In the genomic region with DNA sequence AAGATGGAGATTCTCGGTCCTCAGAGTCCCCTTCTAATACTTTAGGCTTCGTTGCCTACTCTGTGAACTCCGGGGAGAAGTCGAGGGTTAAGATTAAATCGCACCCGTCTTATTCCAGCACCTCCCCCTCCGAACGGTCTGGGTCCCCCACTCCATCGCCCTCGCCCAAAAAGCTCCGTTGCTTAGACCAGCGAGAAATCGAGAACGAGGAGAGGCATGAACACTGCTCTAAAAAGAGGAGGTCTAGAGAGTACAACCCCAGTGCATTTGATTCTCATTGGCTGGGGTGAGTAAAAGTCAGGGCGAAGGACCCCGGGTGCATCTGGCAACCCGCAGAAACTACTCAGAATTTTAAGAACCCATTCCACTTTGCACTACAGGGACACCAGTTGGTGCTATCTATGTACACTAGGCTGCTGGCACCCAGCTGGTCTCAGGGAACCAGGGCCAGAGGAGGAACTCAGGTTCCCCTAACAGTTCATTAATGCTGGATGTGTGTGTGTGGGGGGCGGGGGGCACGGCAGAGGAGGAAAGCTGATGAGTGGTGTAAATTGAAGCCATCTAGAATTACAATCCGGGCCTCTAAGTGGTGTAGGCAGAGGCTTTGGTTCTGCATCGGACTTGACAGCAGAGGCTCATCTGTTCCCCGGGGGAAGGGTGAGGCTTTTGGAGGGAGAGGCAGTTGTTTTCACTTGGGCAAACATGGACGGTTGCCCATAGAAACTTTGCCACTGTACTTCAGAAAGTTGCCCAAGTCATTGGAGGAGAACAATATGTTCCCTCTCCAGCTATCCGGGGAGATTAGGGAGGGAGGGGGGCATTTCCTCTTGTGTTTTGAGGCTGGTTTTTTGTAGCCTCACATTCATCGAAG, we compare ENCODE assay signal across 8 mouse cellular contexts. TPM values are rescaled to one million over a fixed set of nuclear protein-coding genes. Genes with fewer than 3 reads are reported as not detected.
DNase-seq lines count a peak whose midpoint lies in the region; ATAC-seq and TF ChIP-seq lines count a peak whose summit lies in the region.

No protein-coding gene starts in this region.

- H3K9ac ChIP-seq in ES-Bruce4 (ENCODE audit: low read depth, poor library complexity, severe bottlenecking) = peak overlapping the region; percentile 43
- peak overlapping the region; percentile 77 for H3K9ac ChIP-seq in embryonic facial prominence, embryonic 15.5 days
- peak overlapping the region; percentile 87 for H3K9ac ChIP-seq in heart, embryonic 12.5 days
- H3K9ac ChIP-seq in stomach, embryonic 15.5 days = peak overlapping the region; percentile 89

- no peak for TF ChIP-seq CTCF in ES-Bruce4 (IDR thresholded peaks at IDR 0.05; ENCODE audit: low read depth, low read length)

- WGBS in embryonic facial prominence, embryonic 15.5 days = 1% methylated on average over 25 of the region's 25 CpGs
- 2% methylated on average over 25 of the region's 25 CpGs for WGBS in heart, embryonic 12.5 days
- 1% methylated on average over 25 of the region's 25 CpGs for WGBS in stomach, embryonic 15.5 days

- H3K4me3 ChIP-seq in ES-Bruce4 (ENCODE audit: low read depth, low read length) = peak overlapping the region; percentile 82
- H3K4me3 ChIP-seq in embryonic facial prominence, embryonic 15.5 days (replicated peaks) = peak overlapping the region; percentile 85
- peak overlapping the region; percentile 80 for H3K4me3 ChIP-seq in heart, embryonic 12.5 days
- peak overlapping the region; percentile 89 for H3K4me3 ChIP-seq in stomach, embryonic 15.5 days (replicated peaks)

- no peak for TF ChIP-seq POLR2A in ES-Bruce4 (IDR thresholded peaks at IDR 0.05; ENCODE audit: insufficient read depth, low read length)

- peak; percentile 25 for DNase-seq in T-cell, adult 2 months (ENCODE audit: low spot score)
- peak; percentile 56 for DNase-seq in kidney, postnatal 14 days
- no peak for DNase-seq in left cerebral cortex, adult 8-10 months (ENCODE audit: low spot score in 2 of 2)

- peaks cover 2% of the 10 kb centered on the region for H3K4me1 ChIP-seq in ES-Bruce4 (ENCODE audit: control insufficient read depth, insufficient read depth, low read length)
- H3K4me1 ChIP-seq in embryonic facial prominence, embryonic 15.5 days = peaks cover 23% of the 10 kb centered on the region
- peaks cover 17% of the 10 kb centered on the region for H3K4me1 ChIP-seq in heart, embryonic 12.5 days (replicated peaks)
- peaks cover 14% of the 10 kb centered on the region for H3K4me1 ChIP-seq in stomach, embryonic 15.5 days

- no peak for ATAC-seq in embryonic facial prominence, embryonic 15.5 days (ENCODE audit: insufficient number of reproducible peaks, low FRiP score, low TSS enrichment, low read depth)
- ATAC-seq in heart, embryonic 12.5 days (ENCODE audit: insufficient number of reproducible peaks, low FRiP score) = no peak
- peak; percentile 2; the same call in 1 of the 2 replicates for ATAC-seq in megakaryocyte, adult 5-6 weeks (ENCODE audit: poor library complexity, severe bottlenecking)
- no peak for ATAC-seq in stomach, embryonic 15.5 days (ENCODE audit: insufficient read depth, low FRiP score, low read depth)

- peaks cover 27% of the 10 kb centered on the region for H3K36me3 ChIP-seq in ES-Bruce4 (ENCODE audit: control insufficient read depth, insufficient read depth, low read length, poor library complexity, severe bottlenecking)
- H3K36me3 ChIP-seq in embryonic facial prominence, embryonic 15.5 days = peaks cover 34% of the 10 kb centered on the region
- peaks cover 33% of the 10 kb centered on the region for H3K36me3 ChIP-seq in heart, embryonic 12.5 days
- H3K36me3 ChIP-seq in stomach, embryonic 15.5 days = peaks cover 18% of the 10 kb centered on the region

- H3K4me2 ChIP-seq in embryonic facial prominence, embryonic 15.5 days (replicated peaks) = peak overlapping the region; percentile 79
- peak overlapping the region; percentile 84 for H3K4me2 ChIP-seq in heart, embryonic 12.5 days
- H3K4me2 ChIP-seq in stomach, embryonic 15.5 days = peak overlapping the region; percentile 78

- no peak overlapping the region for H3K27ac ChIP-seq in ES-Bruce4 (ENCODE audit: insufficient read depth, low read length)
- H3K27ac ChIP-seq in embryonic facial prominence, embryonic 15.5 days (replicated peaks) = peak overlapping the region; percentile 97
- H3K27ac ChIP-seq in heart, embryonic 12.5 days (ENCODE audit: poor library complexity, severe bottlenecking) = peak overlapping the region; percentile 94
- peak overlapping the region; percentile 98 for H3K27ac ChIP-seq in stomach, embryonic 15.5 days

- no peaks in the 10 kb centered on the region for H3K9me3 ChIP-seq in ES-Bruce4 (replicated peaks; ENCODE audit: control insufficient read depth, insufficient read depth, low read length, poor library complexity, severe bottlenecking)
- H3K9me3 ChIP-seq in embryonic facial prominence, embryonic 15.5 days (replicated peaks) = no peaks in the 10 kb centered on the region
- no peaks in the 10 kb centered on the region for H3K9me3 ChIP-seq in heart, embryonic 12.5 days (replicated peaks)
- H3K9me3 ChIP-seq in stomach, embryonic 15.5 days = no peaks in the 10 kb centered on the region

- H3K27me3 ChIP-seq in ES-Bruce4 (ENCODE audit: control insufficient read depth, insufficient read depth, low read length, poor library complexity, severe bottlenecking) = no peaks in the 10 kb centered on the region
- H3K27me3 ChIP-seq in embryonic facial prominence, embryonic 15.5 days = no peaks in the 10 kb centered on the region
- no peaks in the 10 kb centered on the region for H3K27me3 ChIP-seq in heart, embryonic 12.5 days (replicated peaks)
- H3K27me3 ChIP-seq in stomach, embryonic 15.5 days (replicated peaks) = no peaks in the 10 kb centered on the region

- no peak for TF ChIP-seq EP300 in ES-Bruce4 (IDR thresholded peaks at IDR 0.05; ENCODE audit: insufficient read depth, low read depth, low read length)

RNA-seq across cellular contexts. Expression of a gene that starts 1.1 kb away (rescaled TPM):
- polyA plus RNA-seq in ES-Bruce4 (2011; ENCODE audit: insufficient read depth, insufficient read length, low read depth, missing spikeins) = 0.64 TPM in 1 of 2 replicates, not detected in the other
- 0.92 and 1.1 TPM in 2 replicates for polyA plus RNA-seq in embryonic facial prominence, embryonic 15.5 days (2015; fragmentation: Nextera tagmentation; extraction: Ambion mirVana)
- 0.15 and 0.31 TPM in 2 replicates for polyA plus RNA-seq in heart, embryonic 12.5 days (2016; fragmentation: Nextera tagmentation; extraction: Ambion mirVana)
- 0.55 and 0.56 TPM in 2 replicates for total RNA-seq in megakaryocyte, adult 5-6 weeks (2015)
- total RNA-seq in megakaryocyte, adult 5-6 weeks (2017) = 0.04 and 0.41 TPM in 2 replicates
- polyA plus RNA-seq in stomach, embryonic 15.5 days (2015; fragmentation: Nextera tagmentation; extraction: Ambion mirVana) = 0.64 and 0.72 TPM in 2 replicates
- 1 to 10 TPM; 2.4 to 3.7 (median 3.0) TPM for total RNA-seq in left cerebral cortex, adult 8-10 months (2022)

RNA-seq across cellular contexts. Expression of a gene that starts 1.4 kb away (rescaled TPM):
- polyA plus RNA-seq in ES-Bruce4 (2011; ENCODE audit: insufficient read depth, insufficient read length, low read depth, missing spikeins) = 94.1 and 97.0 TPM in 2 replicates
- 115 and 119 TPM in 2 replicates for polyA plus RNA-seq in embryonic facial prominence, embryonic 15.5 days (2015; fragmentation: Nextera tagmentation; extraction: Ambion mirVana)
- polyA plus RNA-seq in heart, embryonic 12.5 days (2016; fragmentation: Nextera tagmentation; extraction: Ambion mirVana) = 55.2 and 58.4 TPM in 2 replicates
- 58.1 and 63.4 TPM in 2 replicates for total RNA-seq in megakaryocyte, adult 5-6 weeks (2015)
- total RNA-seq in megakaryocyte, adult 5-6 weeks (2017) = 79.0 and 91.0 TPM in 2 replicates
- 122 and 124 TPM in 2 replicates for polyA plus RNA-seq in stomach, embryonic 15.5 days (2015; fragmentation: Nextera tagmentation; extraction: Ambion mirVana)
- total RNA-seq in left cerebral cortex, adult 8-10 months (2022) = 1,000 to 10,000 TPM; 1,837 to 2,236 (median 2,010) TPM

RNA-seq across cellular contexts. Expression of a gene that starts 9.6 kb away (rescaled TPM):
- polyA plus RNA-seq in ES-Bruce4 (2011; ENCODE audit: insufficient read depth, insufficient read length, low read depth, missing spikeins) = not detected in 2 replicates
- polyA plus RNA-seq in embryonic facial prominence, embryonic 15.5 days (2015; fragmentation: Nextera tagmentation; extraction: Ambion mirVana) = not detected in 2 replicates
- not detected in 2 replicates for polyA plus RNA-seq in heart, embryonic 12.5 days (2016; fragmentation: Nextera tagmentation; extraction: Ambion mirVana)
- not detected in 2 replicates for total RNA-seq in megakaryocyte, adult 5-6 weeks (2015)
- total RNA-seq in megakaryocyte, adult 5-6 weeks (2017) = not detected in 2 replicates
- not detected in 2 replicates for polyA plus RNA-seq in stomach, embryonic 15.5 days (2015; fragmentation: Nextera tagmentation; extraction: Ambion mirVana)
- total RNA-seq in left cerebral cortex, adult 8-10 months (2022) = not detected

RNA-seq across cellular contexts. Expression of a gene that starts 26.9 kb away (rescaled TPM):
- polyA plus RNA-seq in ES-Bruce4 (2011; ENCODE audit: insufficient read depth, insufficient read length, low read depth, missing spikeins) = not detected in 2 replicates
- 0.46 and 0.49 TPM in 2 replicates for polyA plus RNA-seq in embryonic facial prominence, embryonic 15.5 days (2015; fragmentation: Nextera tagmentation; extraction: Ambion mirVana)
- 0.13 TPM in 1 of 2 replicates, not detected in the other for polyA plus RNA-seq in heart, embryonic 12.5 days (2016; fragmentation: Nextera tagmentation; extraction: Ambion mirVana)
- 0.09 TPM in 1 of 2 replicates, not detected in the other for total RNA-seq in megakaryocyte, adult 5-6 weeks (2015)
- 0.18 TPM in 1 of 2 replicates, not detected in the other for total RNA-seq in megakaryocyte, adult 5-6 weeks (2017)
- 0.17 and 0.26 TPM in 2 replicates for polyA plus RNA-seq in stomach, embryonic 15.5 days (2015; fragmentation: Nextera tagmentation; extraction: Ambion mirVana)
- not detected for total RNA-seq in left cerebral cortex, adult 8-10 months (2022)

RNA-seq across cellular contexts. Expression of a gene that starts 57.2 kb away (rescaled TPM):
- polyA plus RNA-seq in ES-Bruce4 (2011; ENCODE audit: insufficient read depth, insufficient read length, low read depth, missing spikeins) = not detected in 2 replicates
- polyA plus RNA-seq in embryonic facial prominence, embryonic 15.5 days (2015; fragmentation: Nextera tagmentation; extraction: Ambion mirVana) = 0.14 and 0.37 TPM in 2 replicates
- polyA plus RNA-seq in heart, embryonic 12.5 days (2016; fragmentation: Nextera tagmentation; extraction: Ambion mirVana) = not detected in 2 replicates
- total RNA-seq in megakaryocyte, adult 5-6 weeks (2015) = not detected in 2 replicates
- not detected in 2 replicates for total RNA-seq in megakaryocyte, adult 5-6 weeks (2017)
- 0.08 and 0.15 TPM in 2 replicates for polyA plus RNA-seq in stomach, embryonic 15.5 days (2015; fragmentation: Nextera tagmentation; extraction: Ambion mirVana)
- 1 to 10 TPM; 1.1 to 2.0 (median 1.4) TPM for total RNA-seq in left cerebral cortex, adult 8-10 months (2022)

Comparison
In these comparisons a context has a peak if more than half of its experiments do, and no peak if none do; other contexts are left out.
1. DNase-seq: peak in T-cell, adult 2 months (single experiment) and kidney, postnatal 14 days (single experiment); none in left cerebral cortex, adult 8-10 months (0 of 2).
2. Peak in every context shown above with its lines, with median percentiles within 50 percentile points of each other: H3K4me3 ChIP-seq, H3K9ac ChIP-seq and H3K4me2 ChIP-seq.